Mouse (Mus musculus) megakaryocyte, adult 5-6 weeks (primary cell): ENCODE measurements around the gene Pabpn1l. TPM values are rescaled to one million over a fixed set of nuclear protein-coding genes. Genes with fewer than 3 reads are reported as not detected.
"Not testable (repeated sequence)": the region's sequence is repeated elsewhere in the genome, so short reads cannot be mapped to it uniquely, and the experiment has no call there.

ENCODE experiments used
- ATAC-seq: 2 replicates; pipeline ENCODE4 v1.8.0; 2016; ENCODE audit warnings: mild to moderate bottlenecking, inconsistent platforms; ENCODE audit not compliant: poor library complexity, severe bottlenecking
- total RNA-seq, 2 experiments: library from RNA; stranded (forward) in 1 of 2; stranded (reverse) in 1 of 2; fragments of 153-499, 151-499 nt in 1 of 2; fragments of 221-1000, 200-1000 nt in 1 of 2; gene quantifications; 2 replicates each; pipeline versions ENCODE4 v1.2.3 to v1.2.4; 2015 to 2017

The Pabpn1l gene
- total RNA-seq, 2 experiments from 2014 or later: not detected

GRCm38 (mm10) chr8:122648192-122648970 lies 25.8 kb upstream of the Pabpn1l start:
- ATAC-seq: no peak

- no peak for ATAC-seq
These were observed 23.8 kb upstream of the Pabpn1l start for GRCm38 (mm10) chr8:122646337-122646736.

GRCm38 (mm10) chr8:122644175-122644954 lies 21.8 kb upstream of the Pabpn1l start:
- no peak for ATAC-seq

GRCm38 (mm10) chr8:122642071-122642470 lies 19.5 kb upstream of the Pabpn1l start:
- ATAC-seq: no peak

- no peak for ATAC-seq
These were observed 18.9 kb upstream of the Pabpn1l start for GRCm38 (mm10) chr8:122641406-122641805.

GRCm38 (mm10) chr8:122640825-122641224 lies 18.3 kb upstream of the Pabpn1l start:
- no peak for ATAC-seq

- no peak for ATAC-seq
These were observed 17.1 kb upstream of the Pabpn1l start for GRCm38 (mm10) chr8:122639521-122640248.

- no peak for ATAC-seq
These were observed 16.1 kb upstream of the Pabpn1l start for GRCm38 (mm10) chr8:122638601-122639000.

GRCm38 (mm10) chr8:122637230-122637629 lies 14.7 kb upstream of the Pabpn1l start:
- no peak for ATAC-seq

GRCm38 (mm10) chr8:122636803-122637175 lies 14.2 kb upstream of the Pabpn1l start:
- ATAC-seq: no peak

- ATAC-seq: no peak
These were observed 13.6 kb upstream of the Pabpn1l start for GRCm38 (mm10) chr8:122635878-122636802.

- no peak for ATAC-seq
These were observed 10.7 kb upstream of the Pabpn1l start for GRCm38 (mm10) chr8:122633205-122633604.

- not testable (repeated sequence) for ATAC-seq
These were observed 9.6 kb upstream of the Pabpn1l start for GRCm38 (mm10) chr8:122632134-122632533.

- ATAC-seq: no peak
These were observed 8.2 kb upstream of the Pabpn1l start for GRCm38 (mm10) chr8:122630696-122631095.

- ATAC-seq: no peak
These were observed 6.8 kb upstream of the Pabpn1l start for GRCm38 (mm10) chr8:122629388-122629787.

- 0 out of 2 replicates have a peak, but pooled peaks have one; percentile 11 for ATAC-seq
These were observed 4.4 kb upstream of the Pabpn1l start for GRCm38 (mm10) chr8:122626896-122627295.

GRCm38 (mm10) chr8:122625811-122626210 lies 3.3 kb upstream of the Pabpn1l start:
- no peak for ATAC-seq

GRCm38 (mm10) chr8:122624653-122625052 lies 2.1 kb upstream of the Pabpn1l start:
- ATAC-seq: no peak

GRCm38 (mm10) chr8:122623844-122624642 lies 1.5 kb upstream of the Pabpn1l start:
- ATAC-seq: no peak
